Mouse (Mus musculus): ENCODE measurements around the gene Rnf213. TPM values are rescaled to one million over a fixed set of nuclear protein-coding genes. Genes with fewer than 3 reads are reported as not detected.

The Rnf213 gene
- polyA plus RNA-seq, 1 experiment from 2014 or later: 8.5 TPM

GRCm38 (mm10) chr11:119515823-119516676 is 123.2 kb downstream of the Rnf213 start:
- Histone ChIP-seq H3K4me1 (replicated peaks) (peaks cover 16% of the 10 kb centered on the region; the same call in 1 of the 2 replicates), H3K4me3 (no peak overlapping the region), H3K27ac (ENCODE audit: poor library complexity, severe bottlenecking) (no peak overlapping the region), H3K9ac (no peak overlapping the region), H3K27me3 (replicated peaks) (peaks cover 39% of the 10 kb centered on the region), H3K4me2 (no peak overlapping the region), H3K36me3 (no peaks in the 10 kb centered on the region), H3K9me3 (replicated peaks) (no peaks in the 10 kb centered on the region)
- 67% methylated on average over 16 of the region's 16 CpGs for WGBS
- ATAC-seq (ENCODE audit: insufficient number of reproducible peaks, low FRiP score): no peak

- no peak for ATAC-seq (ENCODE audit: insufficient number of reproducible peaks, low FRiP score)
- no peaks in the 10 kb centered on the region for H3K36me3 ChIP-seq
- no peak overlapping the region for H3K27ac ChIP-seq (ENCODE audit: poor library complexity, severe bottlenecking)
- no peak overlapping the region for H3K4me3 ChIP-seq
- H3K9me3 ChIP-seq (replicated peaks): no peaks in the 10 kb centered on the region
- WGBS: 57% methylated on average over 12 of the region's 12 CpGs
- H3K9ac ChIP-seq: no peak overlapping the region
- peaks cover 13% of the 10 kb centered on the region; the same call in 1 of the 2 replicates for H3K4me1 ChIP-seq (replicated peaks)
- H3K27me3 ChIP-seq (replicated peaks): peaks cover 39% of the 10 kb centered on the region
- no peak overlapping the region for H3K4me2 ChIP-seq
Measured at GRCm38 (mm10) chr11:119516677-119517361, 123.9 kb downstream of the Rnf213 start.

DNA sequence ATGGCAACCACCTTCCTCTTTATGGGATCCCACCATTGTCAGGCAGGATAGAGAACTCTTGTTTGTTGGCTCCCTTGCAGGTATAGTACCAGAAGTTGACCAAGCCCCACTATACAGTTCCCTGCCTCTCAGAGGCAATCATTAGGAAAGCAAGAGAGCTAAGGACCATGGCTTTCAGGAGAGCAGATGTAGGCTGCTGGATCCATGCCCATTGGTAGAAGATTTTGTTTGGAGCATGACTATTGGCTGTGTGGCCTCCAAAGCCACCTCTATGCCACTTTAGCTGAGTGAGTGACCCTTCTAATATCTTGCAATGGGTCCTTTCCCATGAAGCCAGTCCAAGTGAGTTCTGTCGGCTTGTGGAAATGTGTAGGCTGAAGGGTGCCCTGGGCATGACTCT is 126.5 kb downstream of the Rnf213 start:
- Histone ChIP-seq H3K27ac (ENCODE audit: poor library complexity, severe bottlenecking) (no peak overlapping the region), H3K9me3 (replicated peaks) (no peaks in the 10 kb centered on the region), H3K4me1 (replicated peaks) (peaks cover 9% of the 10 kb centered on the region; the same call in 1 of the 2 replicates), H3K9ac (no peak overlapping the region), H3K36me3 (no peaks in the 10 kb centered on the region), H3K4me2 (no peak overlapping the region), H3K27me3 (replicated peaks) (peaks cover 28% of the 10 kb centered on the region), H3K4me3 (no peak overlapping the region)
- ATAC-seq (ENCODE audit: insufficient number of reproducible peaks, low FRiP score): no peak
- 73% methylated on average over 1 of the region's 1 CpGs for WGBS

DNA sequence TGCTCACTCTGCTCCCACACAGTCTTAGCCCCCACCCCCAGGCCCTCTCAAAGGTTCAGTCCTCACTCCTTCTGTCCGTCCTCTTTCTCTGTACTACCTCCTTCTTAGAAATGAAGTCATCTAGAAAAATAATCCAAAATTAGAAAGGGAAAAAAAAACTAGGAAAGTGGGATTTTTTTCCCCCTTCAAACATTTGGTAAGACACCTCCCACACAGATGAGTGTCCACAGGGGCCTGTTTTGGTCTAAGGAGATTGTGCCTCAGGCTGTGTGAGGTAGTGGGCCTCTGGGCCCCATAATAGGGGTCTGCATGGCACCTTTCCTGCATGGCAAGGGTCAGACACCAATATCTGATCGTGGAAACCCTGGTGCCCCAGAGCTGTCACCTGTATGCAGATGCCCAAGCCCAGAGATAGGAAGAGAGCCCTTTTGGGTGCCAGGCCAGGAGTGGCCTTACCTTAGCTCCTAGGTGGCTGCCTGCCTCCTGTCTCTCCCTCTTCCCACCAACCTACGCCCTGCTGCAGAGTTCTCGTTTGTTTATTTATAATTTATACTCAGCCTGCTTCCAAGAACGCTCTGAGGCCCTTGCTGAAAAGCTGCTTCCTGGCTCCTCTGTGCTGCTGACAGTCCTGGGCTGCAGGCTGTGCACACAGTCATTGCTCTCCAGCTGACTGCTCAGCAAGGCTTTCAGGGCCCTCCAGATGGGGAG is 127.3 kb downstream of the Rnf213 start:
- no peaks in the 10 kb centered on the region for H3K36me3 ChIP-seq
- no peak overlapping the region for H3K9ac ChIP-seq

DNA sequence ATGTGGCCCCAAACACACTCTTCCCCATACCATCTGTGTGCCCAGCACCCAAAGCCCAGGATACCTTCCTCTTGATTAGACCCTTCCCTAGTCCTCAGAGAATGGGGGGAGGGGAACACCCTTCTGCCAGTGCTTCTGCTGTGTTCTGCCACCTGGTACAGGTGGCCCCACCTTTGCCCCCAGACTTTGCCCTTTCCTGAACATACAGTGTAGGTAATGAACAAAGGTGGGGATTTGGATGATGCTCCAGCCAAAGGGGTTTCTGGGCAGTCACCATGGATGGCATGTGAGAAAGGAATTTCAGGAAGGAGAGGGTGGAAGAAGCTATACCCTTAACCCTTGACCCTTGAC is 127.8 kb downstream of the Rnf213 start:
- 0 out of 2 replicates have a peak, but pooled peaks cover 2% of the 10 kb centered on the region for H3K4me1 ChIP-seq (replicated peaks)
- H3K27ac ChIP-seq (ENCODE audit: poor library complexity, severe bottlenecking): no peak overlapping the region
- peaks cover 15% of the 10 kb centered on the region for H3K27me3 ChIP-seq (replicated peaks)
- no peak overlapping the region for H3K4me3 ChIP-seq
- no peaks in the 10 kb centered on the region for H3K9me3 ChIP-seq (replicated peaks)
- ATAC-seq (ENCODE audit: insufficient number of reproducible peaks, low FRiP score): no peak
- H3K4me2 ChIP-seq: no peak overlapping the region
- no peaks in the 10 kb centered on the region for H3K36me3 ChIP-seq
- H3K9ac ChIP-seq: no peak overlapping the region

More for the DNA sequence above, 127.3 kb downstream of the Rnf213 start:
- H3K27me3 ChIP-seq (replicated peaks): peaks cover 20% of the 10 kb centered on the region
- no peak for ATAC-seq (ENCODE audit: insufficient number of reproducible peaks, low FRiP score)
- no peak overlapping the region for H3K27ac ChIP-seq (ENCODE audit: poor library complexity, severe bottlenecking)
- no peak overlapping the region for H3K4me2 ChIP-seq
- no peak overlapping the region for H3K4me3 ChIP-seq
- WGBS: 54% methylated on average over 5 of the region's 5 CpGs
- H3K9me3 ChIP-seq (replicated peaks): no peaks in the 10 kb centered on the region
- 0 out of 2 replicates have a peak, but pooled peaks cover 5% of the 10 kb centered on the region for H3K4me1 ChIP-seq (replicated peaks)

DNA sequence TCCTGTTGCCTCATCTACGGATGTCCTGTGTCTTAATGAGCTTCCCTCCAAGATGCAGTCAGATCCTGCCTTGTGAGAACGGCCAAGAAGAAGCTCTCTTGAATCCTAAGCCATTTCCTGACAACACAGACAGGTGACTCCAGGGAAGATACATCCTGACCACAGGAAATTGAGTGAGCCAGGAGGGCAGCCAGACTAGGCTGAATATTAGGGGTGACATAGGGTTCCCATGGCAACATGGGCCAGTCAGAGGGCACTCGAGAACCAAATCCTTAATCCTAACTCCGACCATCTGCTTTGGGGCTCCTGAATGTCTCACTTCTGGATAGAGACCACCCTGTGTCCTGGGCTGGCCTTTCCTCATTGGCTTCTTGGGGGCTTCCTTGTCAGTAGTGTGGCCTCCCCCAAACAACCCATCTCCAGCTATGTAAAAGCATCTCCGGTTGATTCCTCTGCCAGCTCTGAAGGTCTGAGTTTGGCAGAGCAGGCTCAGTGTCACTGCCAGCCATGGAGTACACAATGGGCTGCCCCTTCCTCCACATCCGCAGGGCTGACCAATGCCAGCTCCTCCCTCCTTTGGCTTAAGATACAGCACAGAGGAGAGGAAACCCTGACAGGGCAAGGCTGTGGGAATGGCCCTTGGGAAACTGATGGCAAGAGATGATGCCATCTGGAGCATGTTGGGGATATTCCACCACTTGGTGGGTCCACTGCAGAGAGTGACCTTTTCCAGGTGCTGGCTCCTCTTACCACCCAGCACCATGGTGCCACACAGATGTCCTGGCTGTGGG is 129.2 kb downstream of the Rnf213 start:
- H3K27me3 ChIP-seq (replicated peaks): peaks cover 5% of the 10 kb centered on the region; the same call in 1 of the 2 replicates
- 70% methylated on average over 6 of the region's 6 CpGs for WGBS
- no peak overlapping the region for H3K4me2 ChIP-seq
- no peak overlapping the region for H3K27ac ChIP-seq (ENCODE audit: poor library complexity, severe bottlenecking)
- no peaks in the 10 kb centered on the region for H3K9me3 ChIP-seq (replicated peaks)
- no peak overlapping the region for H3K4me3 ChIP-seq
- ATAC-seq (ENCODE audit: insufficient number of reproducible peaks, low FRiP score): no peak
- no peak overlapping the region for H3K9ac ChIP-seq
- H3K36me3 ChIP-seq: no peaks in the 10 kb centered on the region
- 0 out of 2 replicates have a peak, but pooled peaks cover 2% of the 10 kb centered on the region for H3K4me1 ChIP-seq (replicated peaks)

DNA sequence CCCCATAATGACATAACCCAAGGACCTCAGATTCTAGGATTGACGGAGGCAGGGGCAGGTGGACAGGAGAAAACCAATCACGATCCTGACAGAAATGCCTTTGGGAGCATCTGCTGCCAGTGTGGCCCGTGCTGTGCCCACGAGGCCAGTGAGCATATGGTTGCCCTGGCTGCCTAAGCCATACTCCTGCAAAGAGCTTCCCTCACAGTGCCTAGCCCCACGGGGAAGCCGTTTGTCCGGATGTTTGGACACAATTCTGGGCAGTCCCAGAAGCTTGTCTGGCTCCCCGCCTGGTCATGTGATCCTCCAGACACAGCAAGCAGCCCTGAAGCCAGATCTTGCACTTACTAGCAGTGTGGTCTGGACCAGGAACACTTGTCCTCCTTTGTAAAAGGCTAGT is 129.9 kb downstream of the Rnf213 start:
- Histone ChIP-seq H3K4me2 (no peak overlapping the region), H3K9me3 (replicated peaks) (no peaks in the 10 kb centered on the region), H3K27ac (ENCODE audit: poor library complexity, severe bottlenecking) (no peak overlapping the region), H3K4me3 (no peak overlapping the region), H3K4me1 (replicated peaks) (0 out of 2 replicates have a peak, but pooled peaks cover 2% of the 10 kb centered on the region), H3K27me3 (replicated peaks) (0 out of 2 replicates have a peak, but pooled peaks cover 5% of the 10 kb centered on the region), H3K36me3 (no peaks in the 10 kb centered on the region), H3K9ac (no peak overlapping the region)
- WGBS: 75% methylated on average over 8 of the region's 8 CpGs
- no peak for ATAC-seq (ENCODE audit: insufficient number of reproducible peaks, low FRiP score)

- Histone ChIP-seq H3K4me1 (replicated peaks) (0 out of 2 replicates have a peak, but pooled peaks cover 2% of the 10 kb centered on the region), H3K36me3 (no peaks in the 10 kb centered on the region), H3K27me3 (replicated peaks) (0 out of 2 replicates have a peak, but pooled peaks cover 5% of the 10 kb centered on the region), H3K4me3 (no peak overlapping the region), H3K9ac (no peak overlapping the region), H3K4me2 (no peak overlapping the region), H3K27ac (ENCODE audit: poor library complexity, severe bottlenecking) (no peak overlapping the region), H3K9me3 (replicated peaks) (no peaks in the 10 kb centered on the region)
- no peak for ATAC-seq (ENCODE audit: insufficient number of reproducible peaks, low FRiP score)
- 84% methylated on average over 3 of the region's 3 CpGs for WGBS
Measured at GRCm38 (mm10) chr11:119523392-119523791, 130.5 kb downstream of the Rnf213 start.

DNA sequence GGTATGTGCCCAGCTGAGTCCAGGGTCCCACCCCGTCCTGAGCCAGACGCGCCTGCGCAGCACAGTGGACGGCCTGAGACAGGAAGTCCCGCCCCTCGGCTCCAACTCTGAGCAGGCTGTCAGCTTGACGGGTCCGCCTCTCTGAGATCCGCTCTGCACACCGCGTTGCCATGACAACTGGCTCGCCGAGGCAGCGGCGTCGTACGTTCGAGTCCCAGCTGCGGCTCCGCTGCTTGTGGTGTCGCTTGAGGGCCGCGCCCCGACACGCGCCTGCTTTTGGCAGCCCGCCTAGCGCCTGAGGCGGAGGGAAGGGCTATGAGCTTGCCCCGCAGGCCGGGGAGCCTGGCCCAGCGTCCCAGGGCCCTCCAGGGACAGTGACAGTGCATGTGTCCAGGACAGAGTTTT is 131.6 kb downstream of the Rnf213 start:
- no peaks in the 10 kb centered on the region for H3K36me3 ChIP-seq
- 0 out of 2 replicates have a peak, but pooled peaks cover 2% of the 10 kb centered on the region for H3K4me1 ChIP-seq (replicated peaks)
- peak overlapping the region; percentile 76 for H3K9ac ChIP-seq
- peak; percentile 94 for ATAC-seq (ENCODE audit: insufficient number of reproducible peaks, low FRiP score)
- peak overlapping the region; percentile 91 for H3K4me2 ChIP-seq
- H3K9me3 ChIP-seq (replicated peaks): no peaks in the 10 kb centered on the region
- 2% methylated on average over 33 of the region's 33 CpGs for WGBS
- 0 out of 2 replicates have a peak, but pooled peaks cover 1% of the 10 kb centered on the region for H3K27me3 ChIP-seq (replicated peaks)
- peak overlapping the region; percentile 65 for H3K4me3 ChIP-seq
- no peak overlapping the region for H3K27ac ChIP-seq (ENCODE audit: poor library complexity, severe bottlenecking)
